Mouse (Mus musculus) cortical plate, adult 2 months (tissue): ENCODE measurements at regions not wholly inside any gene's neighbourhood (a gene's known extent, or its start where the extent isn't known, plus 50 kb on each side); places are given as distances from the start of the nearest gene placed in this dataset.
"Not testable (repeated sequence)": the region's sequence is repeated elsewhere in the genome, so short reads cannot be mapped to it uniquely, and the experiment has no call there.

ENCODE experiments used
- CTCF ChIP-seq: fragments of 200-500 bp; IDR thresholded peaks from 2 replicates; pipeline ENCODE4 v1.5.1; 2011; ENCODE audit warnings: mild to moderate bottlenecking, control low read depth, low read length; ENCODE audit not compliant: insufficient read depth; ENCODE audit errors: extremely low read depth
- POLR2A ChIP-seq: fragments of 200-500 bp; IDR thresholded peaks from 2 replicates; pipeline ENCODE4 v1.6.1; 2011; ENCODE audit warnings: mild to moderate bottlenecking, low read length, control low read depth; ENCODE audit not compliant: insufficient read depth; ENCODE audit errors: extremely low read depth

GRCm38 (mm10) chr6:69662426-69662825 lies 1129.6 kb downstream of the Rpia start:
- TF ChIP-seq POLR2A, CTCF: not testable (repeated sequence)
